Mouse (Mus musculus): ENCODE results near the gene Srpk3.

The Srpk3 gene

DNA sequence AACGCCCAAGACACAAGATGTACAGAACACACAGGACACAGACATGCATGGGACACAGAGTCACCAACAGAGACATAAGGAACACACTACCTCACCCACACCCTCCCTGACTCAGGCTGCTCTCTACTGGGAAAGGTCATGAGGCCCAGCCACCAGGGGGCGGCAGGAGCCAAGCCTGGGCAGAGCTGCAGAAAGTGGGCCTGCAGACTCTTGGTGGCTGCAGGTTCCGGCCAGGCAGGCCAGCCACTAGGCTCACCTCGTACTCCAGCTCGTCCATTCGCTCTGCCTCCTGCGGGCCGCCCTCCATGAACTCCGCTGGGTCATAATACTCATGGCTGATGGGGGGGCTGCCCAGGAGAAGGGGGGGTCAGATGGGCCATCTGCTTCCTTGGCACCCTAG, 24.3 kb downstream of the Srpk3 start:
- peak; percentile 65 for DNase-seq (ENCODE audit: extremely low read depth, insufficient read length, low spot score)

DNA sequence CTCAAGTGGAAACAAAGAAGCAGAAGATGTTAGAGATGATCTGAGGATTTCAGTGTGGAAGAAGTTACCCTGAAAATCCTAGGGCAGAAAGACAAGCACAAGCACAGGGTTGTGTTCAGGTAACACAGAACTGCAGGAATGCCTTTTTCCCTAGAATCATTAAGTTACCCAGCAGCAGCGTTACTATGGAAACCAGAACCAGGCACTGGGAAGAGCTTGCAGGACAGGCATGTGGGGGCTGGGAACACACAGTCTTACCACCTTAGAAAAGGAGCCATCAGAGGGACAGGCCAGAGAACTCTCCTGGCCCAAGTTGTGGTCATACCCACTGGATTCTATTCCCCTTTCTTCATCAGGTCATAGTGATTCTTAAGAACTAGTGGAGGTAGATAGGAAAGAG, 31.6 kb downstream of the Srpk3 start:
- no peak for DNase-seq (ENCODE audit: extremely low read depth, insufficient read length, low spot score)

DNA sequence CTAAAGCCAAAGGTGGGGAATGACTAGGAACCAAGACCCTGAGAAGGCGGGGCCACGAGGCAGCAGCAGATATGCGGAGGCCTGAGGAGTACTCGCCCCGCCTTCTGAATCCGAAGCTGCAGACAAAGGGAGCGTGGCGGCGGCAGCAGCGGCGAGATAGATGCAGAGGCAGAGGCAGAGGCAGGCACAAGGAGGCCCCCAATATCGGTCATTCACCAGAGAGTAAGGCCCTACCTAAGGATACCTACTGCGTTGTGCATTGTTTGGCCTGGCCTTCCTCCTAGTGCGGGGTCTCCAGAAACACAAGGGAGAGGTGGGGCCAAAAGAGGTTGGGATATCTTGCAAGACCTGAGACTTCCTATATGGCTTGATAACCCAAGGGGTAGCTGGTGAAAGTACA, 40.9 kb downstream of the Srpk3 start:
- no peak for DNase-seq (ENCODE audit: extremely low read depth, insufficient read length, low spot score)

DNA sequence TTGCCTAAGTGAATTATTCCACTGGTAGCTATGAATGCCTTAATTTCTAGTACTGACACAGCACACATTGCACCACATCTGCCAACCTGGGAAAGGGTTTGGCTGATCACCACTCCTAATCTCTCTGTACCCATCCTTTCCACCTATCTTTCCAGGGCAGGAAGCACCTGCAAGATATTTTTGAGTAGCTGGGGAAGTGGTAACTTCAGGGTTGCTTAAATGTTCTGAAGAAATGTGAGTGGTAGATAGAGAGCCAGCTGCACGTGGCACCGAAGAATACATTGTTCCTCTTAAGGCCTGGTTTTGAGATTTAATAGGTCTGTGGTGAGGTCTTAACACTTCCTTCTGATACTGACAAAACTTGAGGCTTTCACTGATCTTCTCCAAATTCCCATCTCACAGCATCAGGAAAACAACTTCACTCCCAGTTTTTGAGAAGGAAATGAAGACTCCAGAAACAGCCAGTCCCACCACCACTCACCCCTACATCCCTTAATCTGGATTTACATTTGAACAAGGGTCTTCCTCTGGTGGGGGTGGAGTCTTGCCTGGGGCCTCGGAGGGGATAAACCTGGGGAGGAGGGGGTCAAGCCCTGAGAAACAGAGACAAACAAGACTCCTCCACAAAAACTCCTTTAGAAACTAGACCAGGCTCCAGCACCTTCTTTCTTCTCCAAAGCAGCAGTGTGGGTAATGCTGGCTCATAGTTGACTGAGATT, 42.5 kb downstream of the Srpk3 start:
- no peak for DNase-seq (ENCODE audit: extremely low read depth, insufficient read length, low spot score)

DNA sequence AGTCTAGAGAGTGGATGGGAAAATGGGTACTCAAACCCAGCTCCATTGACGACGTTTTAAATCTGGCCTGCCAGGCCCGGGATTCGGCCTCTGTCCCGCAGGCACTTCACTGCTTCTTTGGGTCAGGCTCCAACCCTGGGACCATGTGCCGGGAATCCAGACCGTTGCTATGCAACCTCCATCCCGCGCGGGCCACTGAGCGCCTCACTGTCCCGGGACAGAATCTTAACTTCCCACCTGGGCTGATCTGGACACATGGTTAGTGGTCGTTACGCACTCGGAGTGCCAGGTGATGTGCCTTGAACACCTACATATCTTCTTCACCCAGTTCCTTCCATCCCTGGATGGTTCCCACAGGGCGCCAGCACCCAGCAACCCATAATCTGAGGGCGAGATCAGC, 49.5 kb downstream of the Srpk3 start:
- no peak for DNase-seq (ENCODE audit: extremely low read depth, insufficient read length, low spot score)

DNA sequence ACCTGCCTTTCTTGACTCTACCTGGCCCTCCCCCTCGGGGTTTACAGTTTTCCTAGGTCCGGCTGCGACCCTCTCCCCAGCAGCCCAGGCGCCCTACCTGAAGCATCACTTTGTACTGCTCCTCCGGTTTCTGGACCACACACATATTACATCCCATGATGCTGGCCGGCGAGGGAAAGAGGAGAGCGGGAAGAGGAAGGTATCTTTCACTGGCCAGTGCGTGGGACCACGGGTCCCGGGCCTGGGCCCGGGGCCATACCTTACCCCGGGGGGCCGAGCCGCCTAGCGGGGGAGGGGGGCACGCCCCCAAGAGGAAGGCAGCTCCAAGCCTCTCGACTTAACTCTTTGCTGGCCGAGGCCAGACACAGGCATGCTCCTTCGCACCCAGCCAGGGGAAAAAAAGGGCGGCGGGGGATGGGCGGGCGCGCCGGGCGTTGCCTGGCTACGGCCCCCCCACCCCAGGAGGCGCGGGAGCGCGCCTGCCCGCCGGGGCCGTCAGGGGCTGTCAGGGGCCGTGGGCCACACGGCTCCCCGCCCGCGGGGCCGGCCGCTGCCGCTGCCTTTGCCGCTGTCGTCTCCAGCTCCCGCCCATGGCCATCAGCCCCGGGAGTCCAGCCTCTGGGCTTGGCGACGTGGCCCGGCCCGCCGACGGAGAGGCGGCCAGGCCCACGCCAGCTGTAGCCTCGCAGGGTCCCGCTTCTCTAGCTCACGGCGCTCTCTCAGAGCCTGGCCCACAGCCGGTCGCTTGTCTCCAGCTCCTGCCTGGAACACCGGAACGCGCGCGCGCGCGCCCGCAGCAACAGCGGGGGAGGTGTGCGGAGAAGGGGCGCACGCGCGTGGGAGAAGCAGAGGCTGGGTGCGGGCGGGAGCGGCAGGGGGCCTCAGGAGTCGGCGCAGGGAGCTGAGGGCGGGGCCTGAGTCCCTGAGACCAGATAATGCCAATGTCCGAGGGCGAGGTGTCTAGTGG, 50.3 kb downstream of the Srpk3 start, which contains the start of gene Pdzd4:
Pdzd4 (minus strand) TSS at position 785 of the 967 bp plus-strand sequence.
- peak; percentile 82 for DNase-seq (ENCODE audit: extremely low read depth, insufficient read length, low spot score)
